Mouse (Mus musculus) thymus, postnatal 0 days (tissue): ENCODE measurements around the gene Ube4b. TPM values are rescaled to one million over a fixed set of nuclear protein-coding genes. Genes with fewer than 3 reads are reported as not detected.
"Not testable (repeated sequence)": the region's sequence is repeated elsewhere in the genome, so short reads cannot be mapped to it uniquely, and the experiment has no call there.

Experiments used
- DNase-seq: peaks from one replicate; pipeline ENCODE4 v3.0.0-alpha.2; 2015; ENCODE audit warnings: low spot score
- polyA plus RNA-seq: library from polyadenylated mRNA; unstranded; fragments of >200 nt; fragmentation: Nextera tagmentation; extraction: Ambion mirVana; gene quantifications from 2 replicates; pipeline ENCODE4 v1.2.1, GENCODE M21; 2015

Ube4b gene
- polyA plus RNA-seq, 1 experiment from 2014 or later, result 27.3 TPM

DNA sequence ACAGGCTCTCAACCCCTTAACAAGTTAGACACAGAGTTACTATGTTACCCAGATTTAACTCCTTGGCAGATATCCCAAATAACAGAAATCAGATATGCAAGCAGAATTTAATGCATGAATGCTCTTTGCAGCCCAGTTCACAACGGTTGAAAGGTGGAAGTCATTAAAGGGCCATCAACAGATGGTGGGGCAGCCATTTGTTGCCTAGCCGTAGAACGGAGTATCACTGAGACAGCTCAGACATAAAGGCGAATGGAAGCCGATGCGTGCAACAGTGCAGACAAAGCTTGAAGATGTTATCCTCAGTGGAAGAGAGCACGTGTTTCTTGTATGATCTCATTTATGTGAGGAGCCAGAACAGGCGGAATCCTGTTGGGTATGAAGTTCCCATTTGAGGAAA, 14.0 kb upstream of the Ube4b start:
- no peak for DNase-seq

- not testable (repeated sequence) for DNase-seq
Measured at GRCm38 (mm10) chr4:149431887-149432286, 5.3 kb upstream of the Ube4b start.

DNA sequence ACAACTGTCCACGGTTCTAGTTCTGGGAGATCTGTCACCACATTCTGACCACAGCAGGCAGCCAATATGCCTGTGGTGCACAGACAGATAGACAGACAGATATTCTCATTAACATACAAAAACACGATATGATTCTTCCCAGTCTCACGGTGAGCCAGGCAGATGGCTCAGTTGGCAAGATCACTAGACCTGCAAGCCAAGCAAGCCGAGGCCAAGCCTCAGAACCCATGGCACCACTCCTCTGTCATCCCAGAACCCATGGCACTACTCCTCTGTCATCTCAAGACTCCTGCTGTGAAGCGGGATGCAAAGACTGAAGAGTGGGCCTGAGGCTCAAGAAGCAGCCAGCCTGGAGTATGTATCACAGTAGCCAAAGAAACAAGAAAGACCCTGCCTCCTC, 3.0 kb upstream of the Ube4b start:
- DNase-seq, result no peak

- no peak for DNase-seq
Measured at GRCm38 (mm10) chr4:149425801-149426292, 702 bp downstream of the Ube4b start.

- no peak for DNase-seq
Measured at GRCm38 (mm10) chr4:149424755-149425154, 1.8 kb downstream of the Ube4b start.

- DNase-seq, result no peak
Measured at GRCm38 (mm10) chr4:149417854-149418365, 8.6 kb downstream of the Ube4b start.

GRCm38 (mm10) chr4:149416986-149417385, 9.6 kb downstream of the Ube4b start:
- DNase-seq, result no peak

DNA sequence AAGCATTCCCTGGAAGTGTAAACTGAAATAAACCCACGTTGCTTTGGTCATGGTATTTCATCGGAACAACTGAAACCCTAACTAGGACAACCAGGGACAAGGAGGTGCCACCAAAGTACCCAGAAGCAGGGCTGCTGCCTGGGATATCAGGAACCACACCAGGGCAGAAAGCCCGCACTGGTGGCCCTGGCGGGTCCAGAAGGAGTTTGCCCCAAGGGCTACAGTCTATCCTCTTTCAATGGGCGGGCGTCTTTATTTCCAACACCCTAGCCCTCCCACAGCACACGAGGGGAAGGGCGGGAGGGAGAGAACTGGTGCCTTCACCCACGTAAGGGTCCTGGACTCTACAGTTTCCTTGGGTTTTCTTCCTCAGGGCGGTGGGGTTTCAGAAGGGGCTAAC, 10.1 kb downstream of the Ube4b start:
- no peak for DNase-seq

GRCm38 (mm10) chr4:149415651-149416169, 10.8 kb downstream of the Ube4b start:
- no peak for DNase-seq

DNA sequence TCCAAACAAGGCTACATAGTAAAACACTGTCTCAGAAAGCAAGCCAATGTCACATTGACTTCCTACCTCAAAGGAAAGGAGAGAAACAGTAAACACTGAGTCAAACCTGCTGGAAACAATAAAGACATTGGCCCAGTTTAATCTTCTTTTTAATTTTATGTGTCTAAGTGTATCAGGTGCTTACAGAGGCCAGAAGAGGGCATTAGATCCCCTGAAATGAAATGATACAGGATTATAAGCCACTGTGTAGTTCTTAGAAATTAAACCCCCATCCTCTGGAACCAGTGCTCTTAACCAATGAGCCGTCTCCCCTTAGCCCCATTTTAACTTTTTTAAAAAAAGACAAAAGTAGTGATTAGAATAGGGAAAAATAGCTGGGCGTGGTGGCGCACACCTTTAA, 12.3 kb downstream of the Ube4b start:
- peak; percentile 37 for DNase-seq

DNA sequence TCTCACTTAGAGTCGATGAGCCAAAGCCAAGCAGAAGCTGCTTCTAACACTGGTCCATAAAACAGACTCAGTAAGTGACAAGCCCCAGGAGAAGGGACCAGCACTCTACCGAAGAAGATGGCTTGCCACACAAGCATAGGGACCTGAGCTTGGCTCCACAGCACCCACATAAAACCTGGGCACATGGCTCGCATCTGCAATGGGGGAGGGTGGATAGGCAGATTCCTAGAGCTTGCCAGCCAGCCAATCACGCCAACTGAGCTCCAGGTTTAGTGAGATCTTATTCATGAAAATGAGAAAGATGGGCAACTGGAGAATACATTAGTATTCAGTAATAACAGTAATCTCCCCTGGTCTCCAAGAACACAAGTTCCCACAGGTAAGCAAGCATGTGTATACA, 16.8 kb downstream of the Ube4b start:
- DNase-seq, result peak; percentile 16

DNA sequence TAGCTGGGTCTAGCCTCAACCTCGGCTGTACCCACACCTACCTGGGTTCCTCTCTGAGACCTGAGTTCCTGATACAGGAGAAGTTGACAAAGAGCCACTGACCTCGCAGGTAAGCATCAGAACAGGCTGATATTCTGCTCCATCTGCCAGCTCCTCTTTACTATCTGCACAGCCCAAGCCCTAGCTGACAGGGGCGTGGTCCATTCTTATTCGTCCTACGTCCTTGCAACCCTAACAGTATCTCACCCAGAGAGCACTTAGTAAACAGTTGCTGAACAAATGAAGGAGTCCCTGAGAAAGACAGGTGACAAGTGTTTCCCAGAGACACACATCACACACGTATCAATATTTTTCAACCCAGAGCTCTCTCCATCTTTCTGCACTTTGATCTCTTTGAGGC, 18.2 kb downstream of the Ube4b start:
- DNase-seq, result no peak

GRCm38 (mm10) chr4:149407461-149407860, 19.1 kb downstream of the Ube4b start:
- DNase-seq, result no peak

GRCm38 (mm10) chr4:149405713-149406443, 20.7 kb downstream of the Ube4b start:
- no peak for DNase-seq

DNA sequence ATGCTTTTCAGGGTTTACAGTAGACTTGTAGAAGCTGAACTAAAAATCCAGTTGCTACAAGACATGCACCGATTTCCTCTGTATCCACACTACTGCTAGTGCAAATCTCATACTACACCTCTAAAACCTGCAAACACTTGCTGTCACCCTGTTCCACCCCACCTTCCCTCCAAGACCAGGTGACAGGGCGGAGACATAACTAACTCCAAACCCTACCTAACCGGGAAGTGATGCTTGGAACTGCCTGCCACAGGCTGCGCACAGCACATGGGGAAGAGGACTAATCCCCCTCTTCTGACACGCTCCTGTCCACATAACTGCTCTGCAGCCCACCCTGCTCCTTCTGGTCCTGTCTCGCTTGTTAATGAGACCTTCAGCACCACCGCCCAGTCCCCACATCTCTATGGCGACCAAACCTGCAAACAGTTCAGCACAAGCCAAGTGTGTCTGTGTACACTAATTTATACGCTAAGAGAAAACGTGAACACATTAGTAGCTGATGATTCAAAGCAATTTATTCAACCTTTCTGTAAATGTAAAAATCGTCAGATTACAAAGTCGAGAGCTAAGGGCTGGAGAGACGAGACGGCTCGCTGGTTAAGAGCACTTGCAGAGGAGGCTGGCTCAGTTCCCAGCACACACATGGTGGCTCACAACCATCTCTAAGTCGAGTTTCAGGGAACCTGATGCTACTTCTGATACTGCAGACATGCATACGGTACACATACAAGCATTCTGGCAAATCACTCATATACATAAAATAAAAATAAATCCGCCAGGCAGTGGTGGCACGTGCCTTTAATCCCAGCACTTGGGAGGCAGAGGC, 21.7 kb downstream of the Ube4b start:
- no peak for DNase-seq

GRCm38 (mm10) chr4:149403037-149403436, 23.5 kb downstream of the Ube4b start:
- DNase-seq, result no peak

- DNase-seq, result no peak
Measured at GRCm38 (mm10) chr4:149401591-149401982, 25.0 kb downstream of the Ube4b start.

DNA sequence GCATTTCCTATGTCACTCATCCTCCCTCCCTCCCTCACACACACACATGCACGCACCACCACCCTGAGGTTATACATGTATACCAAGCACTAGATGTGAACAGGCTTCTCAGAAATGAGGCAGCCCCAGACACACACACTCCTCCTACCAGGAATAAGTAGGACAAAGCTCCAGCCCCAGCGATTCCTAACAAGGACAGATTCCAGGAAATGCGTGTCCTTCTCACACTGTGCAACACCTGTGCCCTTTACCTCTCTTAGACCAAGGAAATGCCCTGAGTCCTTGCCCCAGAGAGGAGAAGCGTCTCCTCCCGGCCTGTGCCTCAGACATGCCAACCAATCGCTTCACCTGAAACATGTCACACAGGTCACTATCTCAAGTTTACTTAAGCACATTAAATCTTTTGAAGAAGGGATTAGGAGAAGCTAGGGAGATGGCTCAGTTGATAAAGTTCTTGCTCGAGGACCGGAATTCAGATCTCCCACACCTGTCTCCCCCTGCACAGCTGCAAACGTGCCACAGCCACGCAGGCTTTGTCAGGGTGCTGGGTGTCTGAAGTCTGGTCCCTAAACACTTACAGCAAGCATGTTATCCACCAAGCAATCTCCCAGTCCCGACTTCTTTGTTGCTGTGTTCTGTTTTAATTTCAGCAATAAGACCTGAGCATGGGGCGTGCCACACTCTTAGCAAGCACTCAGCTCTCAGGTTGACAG, 25.5 kb downstream of the Ube4b start:
- DNase-seq, result peak; percentile 54

- DNase-seq, result no peak
Measured at GRCm38 (mm10) chr4:149399331-149399910, 27.1 kb downstream of the Ube4b start.

DNA sequence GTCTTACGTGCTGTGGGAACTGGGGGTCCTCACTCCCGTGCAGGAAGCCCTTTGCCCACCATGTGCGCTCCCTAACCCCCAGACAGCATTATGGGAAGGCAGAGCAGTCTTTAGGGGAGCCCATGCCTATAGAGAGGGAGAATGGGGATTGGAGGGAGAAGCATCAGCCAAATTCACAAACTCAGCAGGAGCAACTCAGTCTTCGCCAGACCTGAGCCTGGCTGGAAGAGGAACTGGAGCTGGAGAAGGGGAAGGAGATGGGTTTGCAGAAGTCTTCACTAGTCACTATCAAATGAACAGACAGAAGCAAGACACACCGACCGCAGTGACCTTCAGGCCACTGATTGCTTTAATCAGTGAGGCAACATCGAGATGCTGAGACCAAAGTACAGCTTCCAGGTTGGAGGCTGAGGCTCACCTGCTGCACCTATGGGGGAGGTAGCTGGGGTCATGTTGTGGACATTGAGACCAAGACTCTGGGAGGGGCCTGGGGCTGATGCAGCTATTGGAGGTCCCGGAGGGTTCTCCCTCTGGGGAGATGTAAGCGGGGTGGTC, 28.3 kb downstream of the Ube4b start:
- DNase-seq, result no peak
